In the genomic region with DNA sequence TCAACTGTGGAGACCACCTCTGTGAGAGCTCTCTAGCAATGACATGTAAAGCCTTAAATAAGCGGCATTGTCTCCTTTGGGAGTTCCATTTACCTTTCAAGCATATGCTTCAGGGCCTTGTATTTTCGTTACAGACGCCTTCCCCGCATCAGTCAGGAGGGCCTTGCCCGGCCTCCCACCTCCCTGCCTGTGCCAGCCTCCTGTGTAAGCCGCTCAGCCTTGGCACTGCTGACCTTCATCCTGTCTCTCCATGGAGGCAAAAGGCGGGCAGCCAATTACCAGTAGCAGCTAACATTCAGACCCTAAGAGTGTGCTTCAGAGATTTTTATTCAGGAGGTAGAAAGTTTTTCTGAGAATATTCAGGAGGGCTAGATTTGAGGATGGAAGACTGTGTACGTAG, we compare ENCODE assay signal across 20 mouse cellular contexts.
A peak's percentile ranks its signal among the peaks of the same experiment; 100 is the strongest.
DNase-seq lines count a peak whose midpoint lies in the region; ATAC-seq and TF ChIP-seq lines count a peak whose summit lies in the region.
"Had no signal": no experiment of that assay in that cellular context is flagged by ENCODE, and none has a peak within 500 bp of the region (broad histone marks: within the 10 kb centered on the region; RNA-seq: fewer than 3 reads in every experiment).

No protein-coding gene starts in this region.

- no peaks in the 10 kb centered on the region for H3K27me3 ChIP-seq in midbrain, embryonic 15.5 days (replicated peaks)
- H3K27me3 ChIP-seq in midbrain, embryonic 11.5 days (ENCODE audit: control insufficient read depth, insufficient read depth, low read length), result no peaks in the 10 kb centered on the region
- H3K27me3 ChIP-seq in cerebellum, adult 2 months (ENCODE audit: control insufficient read depth, insufficient read depth, low read length), result no peaks in the 10 kb centered on the region
- no peaks in the 10 kb centered on the region for H3K27me3 ChIP-seq in midbrain, postnatal 0 days (ENCODE audit: insufficient read depth, low read length)
- H3K27me3 ChIP-seq: embryonic facial prominence, embryonic 15.5 days; limb, embryonic 15.5 days had no signal

- H3K4me3 ChIP-seq in midbrain, embryonic 15.5 days, result no peak overlapping the region
- H3K4me3 ChIP-seq in midbrain, embryonic 11.5 days (ENCODE audit: low read depth, low read length), result no peak overlapping the region
- H3K4me3 ChIP-seq in cerebellum, adult 2 months (replicated peaks; ENCODE audit: insufficient read depth, low read depth, low read length), result no peak overlapping the region
- no peak overlapping the region for H3K4me3 ChIP-seq in midbrain, postnatal 0 days (ENCODE audit: low read depth, low read length)
- H3K4me3 ChIP-seq: embryonic facial prominence, embryonic 15.5 days; forebrain, embryonic 10.5 days; heart, embryonic 10.5 days; limb, embryonic 15.5 days had no signal

- TF ChIP-seq CTCF in cerebellum, adult 2 months (IDR thresholded peaks at IDR 0.05; ENCODE audit: borderline replicate concordance, insufficient read depth, low read depth, low read length), result no peak
- no peak for TF ChIP-seq CTCF in midbrain, postnatal 0 days (IDR thresholded peaks at IDR 0.05)

- H3K27ac ChIP-seq in midbrain, embryonic 15.5 days, result peak overlapping the region; percentile 42; the same call in 1 of the 2 replicates
- H3K27ac ChIP-seq in midbrain, embryonic 11.5 days (ENCODE audit: low read depth, low read length), result no peak overlapping the region
- no peak overlapping the region for H3K27ac ChIP-seq in cerebellum, adult 2 months (ENCODE audit: insufficient read depth, low read length)
- 0 out of 2 replicates have a peak overlapping the region, but pooled peaks have one; percentile 51 for H3K27ac ChIP-seq in midbrain, postnatal 0 days (ENCODE audit: low read depth, low read length)
- H3K27ac ChIP-seq: embryonic facial prominence, embryonic 15.5 days; forebrain, embryonic 10.5 days; heart, embryonic 10.5 days; hindbrain, embryonic 14.5 days; limb, embryonic 15.5 days had no signal

- H3K36me3 ChIP-seq in midbrain, embryonic 15.5 days (replicated peaks), result no peaks in the 10 kb centered on the region
- H3K36me3 ChIP-seq in midbrain, embryonic 11.5 days (ENCODE audit: control insufficient read depth, insufficient read depth, low read length), result no peaks in the 10 kb centered on the region
- H3K36me3 ChIP-seq in midbrain, postnatal 0 days (ENCODE audit: insufficient read depth, low read length), result no peaks in the 10 kb centered on the region
- H3K36me3 ChIP-seq: embryonic facial prominence, embryonic 15.5 days; forebrain, embryonic 10.5 days; heart, embryonic 10.5 days; limb, embryonic 15.5 days had no signal

- no peaks in the 10 kb centered on the region for H3K9me3 ChIP-seq in midbrain, embryonic 15.5 days
- no peaks in the 10 kb centered on the region for H3K9me3 ChIP-seq in midbrain, embryonic 11.5 days (ENCODE audit: control insufficient read depth, low read length)
- H3K9me3 ChIP-seq in midbrain, postnatal 0 days (ENCODE audit: low read length), result no peaks in the 10 kb centered on the region
- H3K9me3 ChIP-seq: embryonic facial prominence, embryonic 15.5 days; forebrain, embryonic 10.5 days; heart, embryonic 10.5 days; limb, embryonic 15.5 days had no signal

- H3K4me1 ChIP-seq in midbrain, embryonic 15.5 days, result peaks cover 6% of the 10 kb centered on the region
- no peaks in the 10 kb centered on the region for H3K4me1 ChIP-seq in midbrain, embryonic 11.5 days (ENCODE audit: control insufficient read depth, insufficient read depth, low read length)
- H3K4me1 ChIP-seq in cerebellum, adult 2 months (ENCODE audit: control insufficient read depth, insufficient read depth, low read length), result peaks cover 3% of the 10 kb centered on the region
- H3K4me1 ChIP-seq in midbrain, postnatal 0 days (ENCODE audit: insufficient read depth, low read length), result peaks cover 5% of the 10 kb centered on the region; the same call in 1 of the 2 replicates
- H3K4me1 ChIP-seq: embryonic facial prominence, embryonic 15.5 days; limb, embryonic 15.5 days had no signal

- no peak overlapping the region for H3K4me2 ChIP-seq in midbrain, embryonic 15.5 days
- H3K4me2 ChIP-seq in midbrain, embryonic 11.5 days, result no peak overlapping the region
- H3K4me2 ChIP-seq in midbrain, postnatal 0 days (ENCODE audit: low read depth, low read length, poor library complexity, severe bottlenecking), result no peak overlapping the region
- H3K4me2 ChIP-seq: embryonic facial prominence, embryonic 15.5 days; hindbrain, embryonic 14.5 days; limb, embryonic 15.5 days had no signal

- no peak for DNase-seq in midbrain, embryonic 11.5 days (ENCODE audit: low spot score, missing footprints)
- peak; percentile 41 to 49 for DNase-seq in adrenal gland, postnatal 36 days
- peak; percentile 62 to 73 for DNase-seq in cerebellum, adult 2 months
- DNase-seq in midbrain, postnatal 0 days (ENCODE audit: low spot score), result peak; percentile 24
- DNase-seq in urinary bladder, adult 18-20 months (ENCODE audit: low spot score in 2 of 2), result no peak
- no peak for DNase-seq in left cerebral cortex, postnatal 14 days (ENCODE audit: low spot score in 2 of 2)
- DNase-seq: embryo, embryonic 11 days; gastrocnemius, postnatal 36 days; kidney, adult 18-20 months; kidney, postnatal 14 days; layer of hippocampus, adult 9-11 months; lung, postnatal 10 days; spleen, adult 18-20 months; thymus, adult 18-20 months had no signal

- H3K9ac ChIP-seq in midbrain, embryonic 15.5 days, result no peak overlapping the region
- H3K9ac ChIP-seq in midbrain, embryonic 11.5 days (ENCODE audit: low read length), result no peak overlapping the region
- H3K9ac ChIP-seq in midbrain, postnatal 0 days (replicated peaks; ENCODE audit: low read length, poor library complexity, severe bottlenecking), result no peak overlapping the region
- H3K9ac ChIP-seq: embryonic facial prominence, embryonic 15.5 days; hindbrain, embryonic 14.5 days; limb, embryonic 15.5 days had no signal

- ATAC-seq in midbrain, embryonic 15.5 days (replicated peaks), result no peak
- no peak for ATAC-seq in midbrain, embryonic 11.5 days (ENCODE audit: low FRiP score)
- no peak for ATAC-seq in midbrain, postnatal 0 days (ENCODE audit: low FRiP score)

- intact Hi-C loops in left cerebral cortex, postnatal 14 days (cut with DNase I), result no loop called here

- WGBS in midbrain, embryonic 15.5 days, result 56% methylated on average over 8 of the region's 8 CpGs
- WGBS in midbrain, embryonic 11.5 days, result 83% methylated on average over 8 of the region's 8 CpGs
- WGBS in cerebellum, adult 2 months, result 17% methylated on average over 8 of the region's 8 CpGs
- 41% methylated on average over 8 of the region's 8 CpGs for WGBS in midbrain, postnatal 0 days

- no peak for TF ChIP-seq POLR2A in cerebellum, adult 2 months (IDR thresholded peaks at IDR 0.05; ENCODE audit: borderline replicate concordance, insufficient read depth, low read length)

Comparison
In these comparisons a context has a peak if more than half of its experiments do, and no peak if none do; other contexts are left out.
1. H3K27ac ChIP-seq: peak in midbrain, embryonic 15.5 days (single experiment) and midbrain, postnatal 0 days (single experiment); none in midbrain, embryonic 11.5 days (single experiment) and cerebellum, adult 2 months (single experiment).
2. DNase-seq: peak in adrenal gland, postnatal 36 days (2 of 2), cerebellum, adult 2 months (2 of 2) and midbrain, postnatal 0 days (single experiment); none in midbrain, embryonic 11.5 days (single experiment), urinary bladder, adult 18-20 months (0 of 2) and left cerebral cortex, postnatal 14 days (0 of 2).